Mouse (Mus musculus) cortical plate, adult 2 months (tissue): ENCODE data around the gene Sbno2. TPM values are rescaled to one million over a fixed set of nuclear protein-coding genes. Genes with fewer than 3 reads are reported as not detected.

Experiments
- H3K27ac ChIP-seq: fragments of 200-500 bp; 2 replicates; pipeline ENCODE4 v1.5.1; 2012; ENCODE audit warnings: low read length, control low read depth, inconsistent platforms; ENCODE audit not compliant: insufficient read depth
- H3K4me1 ChIP-seq: fragments of 200-500 bp; 2 replicates; pipeline ENCODE4 v1.6.1; 2011; ENCODE audit warnings: low read length; ENCODE audit not compliant: control insufficient read depth, insufficient read depth
- H3K4me3 ChIP-seq: fragments of 200-500 bp; 2 replicates; pipeline ENCODE4 v1.5.1; 2011; ENCODE audit warnings: mild to moderate bottlenecking, low read length, control low read depth; ENCODE audit not compliant: insufficient read depth
- CTCF ChIP-seq: fragments of 200-500 bp; IDR thresholded peaks from 2 replicates; pipeline ENCODE4 v1.5.1; 2011; ENCODE audit warnings: mild to moderate bottlenecking, control low read depth, low read length; ENCODE audit not compliant: insufficient read depth; ENCODE audit errors: extremely low read depth
- POLR2A ChIP-seq: fragments of 200-500 bp; IDR thresholded peaks from 2 replicates; pipeline ENCODE4 v1.6.1; 2011; ENCODE audit warnings: mild to moderate bottlenecking, low read length, control low read depth; ENCODE audit not compliant: insufficient read depth; ENCODE audit errors: extremely low read depth
- polyA plus RNA-seq: library from polyadenylated mRNA; depleted of rRNA; stranded (reverse); fragments of >200 nt; gene quantifications from 2 replicates; pipeline ENCODE4 v1.2.3, GENCODE M21; 2012

The Sbno2 gene
- polyA plus RNA-seq, 1 experiment: 22.9 TPM

DNA sequence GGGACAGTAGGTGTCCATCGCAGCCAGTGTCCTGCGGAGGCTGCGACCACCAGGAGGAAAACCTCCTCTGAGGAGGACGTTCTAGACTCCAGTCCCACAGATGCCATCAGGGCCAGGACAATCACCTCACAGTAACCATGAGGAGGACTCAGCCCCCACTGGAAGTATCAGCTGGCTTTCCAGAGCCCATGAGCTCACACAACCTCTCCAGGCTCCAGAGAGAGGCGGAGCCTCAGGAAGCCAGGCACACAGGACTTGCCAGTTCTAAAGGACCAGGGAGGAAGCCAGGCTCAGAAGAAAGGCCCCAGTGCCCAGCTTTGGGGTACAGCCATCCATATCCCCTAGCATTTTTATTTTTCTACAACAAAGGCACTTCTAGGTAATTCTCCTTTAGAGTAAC lies 9.8 kb downstream of the Sbno2 start:
- TF ChIP-seq POLR2A (no peak), CTCF (no peak)
- Histone ChIP-seq H3K4me1 (no peaks in the 10 kb centered on the region), H3K27ac (no peak overlapping the region), H3K4me3 (no peak overlapping the region)

DNA sequence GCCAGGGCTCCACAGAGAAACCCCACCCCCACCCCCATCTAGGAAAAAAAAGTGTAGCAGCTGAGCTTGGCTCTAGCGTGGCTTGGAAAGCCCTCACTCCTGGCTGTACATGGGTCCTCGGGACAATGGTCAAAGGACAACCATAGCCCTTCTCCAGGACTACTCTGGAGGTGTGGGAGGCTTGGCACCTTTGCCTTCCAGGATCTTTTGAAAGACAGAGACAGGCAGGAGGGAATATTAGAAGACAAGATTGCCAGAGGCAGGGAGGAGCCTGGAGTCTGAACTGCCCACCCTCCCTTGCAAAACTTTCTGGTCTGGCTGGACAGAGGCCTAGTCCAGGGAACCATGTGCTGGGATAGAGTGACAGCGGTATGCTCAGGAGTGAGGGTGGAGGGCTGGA lies 10.7 kb downstream of the Sbno2 start:
- TF ChIP-seq POLR2A (no peak), CTCF (no peak)
- H3K4me1 ChIP-seq: no peaks in the 10 kb centered on the region
- H3K27ac ChIP-seq: no peak overlapping the region
- no peak overlapping the region for H3K4me3 ChIP-seq

DNA sequence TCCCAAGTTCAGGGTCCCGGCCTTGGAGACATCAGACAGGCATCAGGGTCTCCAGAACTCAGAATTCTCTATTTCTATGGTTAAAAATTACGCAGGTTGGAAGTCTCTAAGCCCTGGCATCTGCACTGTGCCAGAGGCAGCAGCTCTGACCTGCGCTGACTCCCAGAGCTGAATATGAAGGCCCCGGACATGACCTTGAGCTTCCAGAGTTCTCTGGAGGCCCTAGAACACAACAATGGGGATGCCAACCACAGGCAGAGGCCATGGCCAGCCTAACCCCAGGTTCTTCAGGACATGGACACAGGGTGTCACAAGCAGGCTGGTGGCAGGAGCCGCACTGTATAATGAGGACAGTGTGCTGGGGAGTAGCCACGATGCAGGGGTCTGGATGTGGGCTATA lies 11.3 kb downstream of the Sbno2 start:
- no peak overlapping the region for H3K4me3 ChIP-seq
- no peaks in the 10 kb centered on the region for H3K4me1 ChIP-seq
- no peak overlapping the region for H3K27ac ChIP-seq
- TF ChIP-seq POLR2A (no peak), CTCF (no peak)

DNA sequence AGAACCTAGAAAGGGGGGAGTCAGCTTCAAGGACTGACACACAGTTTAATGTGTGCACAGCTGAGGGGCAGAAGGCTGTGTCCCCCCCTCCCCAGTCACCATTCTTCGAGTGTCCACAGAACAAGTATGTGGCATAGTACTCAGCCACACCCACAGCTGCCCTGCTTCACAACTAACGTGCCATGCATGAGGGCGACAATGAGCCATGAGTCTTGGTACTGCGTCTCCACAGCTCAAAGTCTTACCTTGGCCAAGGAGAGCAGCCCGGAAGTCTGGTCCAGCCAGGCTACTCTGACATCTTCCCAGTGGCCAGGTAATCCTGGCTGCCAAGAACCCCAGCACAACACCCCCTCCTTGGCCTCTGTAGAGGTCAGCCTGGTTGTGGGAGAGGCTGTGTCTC lies 12.7 kb downstream of the Sbno2 start:
- Histone ChIP-seq H3K4me1 (no peaks in the 10 kb centered on the region), H3K27ac (no peak overlapping the region), H3K4me3 (no peak overlapping the region)
- TF ChIP-seq CTCF (no peak), POLR2A (no peak)

DNA sequence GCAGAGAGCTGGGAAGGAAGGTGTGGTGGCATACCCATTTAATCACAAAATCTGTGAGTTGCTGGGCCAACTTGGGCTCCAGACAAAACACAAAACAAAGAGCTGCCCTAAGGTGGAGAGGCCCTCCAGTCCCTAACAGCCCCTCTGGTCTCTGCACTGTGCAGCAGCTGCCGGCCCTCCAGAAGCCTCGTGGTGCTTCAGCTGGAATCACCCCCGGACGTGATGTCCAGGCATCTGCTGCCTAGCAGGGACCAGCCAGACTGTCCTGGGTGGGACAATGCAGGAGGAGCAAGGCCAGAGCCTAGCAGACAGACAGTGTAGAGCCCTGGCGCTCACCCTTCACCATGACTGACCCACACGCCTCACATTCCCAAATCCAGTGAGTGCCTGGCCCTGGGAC lies 13.8 kb downstream of the Sbno2 start:
- no peak overlapping the region for H3K27ac ChIP-seq
- H3K4me1 ChIP-seq: no peaks in the 10 kb centered on the region
- TF ChIP-seq CTCF: no peak
- TF ChIP-seq POLR2A: no peak
- H3K4me3 ChIP-seq: no peak overlapping the region

DNA sequence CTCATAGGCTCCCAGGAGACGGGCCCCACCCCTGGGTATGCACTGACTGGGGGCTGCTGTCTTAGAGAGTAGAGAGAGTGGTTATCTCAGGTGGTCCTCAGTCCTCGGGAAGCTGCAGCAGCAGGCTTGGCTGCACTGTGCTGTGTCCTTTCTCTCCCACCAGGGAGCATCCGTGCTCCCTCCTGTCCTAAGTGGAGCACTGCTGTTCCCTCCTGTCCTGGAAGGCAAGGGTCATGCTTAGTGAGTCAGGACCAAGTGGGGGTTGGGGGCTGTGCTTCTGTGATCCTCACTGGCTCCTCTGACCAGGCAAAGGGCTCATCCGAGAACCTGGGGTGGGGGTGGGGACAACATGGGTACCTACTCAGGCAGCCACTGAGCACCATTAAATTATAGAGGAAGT lies 16.2 kb downstream of the Sbno2 start:
- TF ChIP-seq CTCF (no peak), POLR2A (no peak)
- no peak overlapping the region for H3K4me3 ChIP-seq
- no peaks in the 10 kb centered on the region for H3K4me1 ChIP-seq

DNA sequence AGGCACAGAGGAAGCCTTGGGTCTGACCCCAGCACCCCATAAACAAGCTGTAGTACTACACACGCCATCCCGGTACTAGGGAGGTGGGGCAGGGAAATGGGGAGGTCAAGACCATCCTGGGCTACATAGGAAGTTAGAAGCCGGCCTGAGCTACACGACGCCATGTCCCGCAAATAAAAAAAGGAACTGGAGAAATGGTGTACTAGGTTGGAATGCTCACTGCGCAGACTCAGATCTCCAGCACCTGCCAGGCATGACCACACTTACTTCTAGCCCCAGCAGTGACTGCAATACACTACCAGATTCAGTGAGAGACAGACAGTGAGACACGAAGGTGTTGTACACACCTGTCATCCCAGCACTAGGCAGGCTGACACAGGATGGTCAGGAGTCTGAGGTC lies 17.9 kb downstream of the Sbno2 start:
- H3K4me3 ChIP-seq: no peak overlapping the region
- no peak overlapping the region for H3K27ac ChIP-seq
- TF ChIP-seq POLR2A (no peak), CTCF (no peak)
- H3K4me1 ChIP-seq: no peaks in the 10 kb centered on the region

More for the DNA sequence above, 16.2 kb downstream of the Sbno2 start:
- H3K27ac ChIP-seq: no peak overlapping the region

DNA sequence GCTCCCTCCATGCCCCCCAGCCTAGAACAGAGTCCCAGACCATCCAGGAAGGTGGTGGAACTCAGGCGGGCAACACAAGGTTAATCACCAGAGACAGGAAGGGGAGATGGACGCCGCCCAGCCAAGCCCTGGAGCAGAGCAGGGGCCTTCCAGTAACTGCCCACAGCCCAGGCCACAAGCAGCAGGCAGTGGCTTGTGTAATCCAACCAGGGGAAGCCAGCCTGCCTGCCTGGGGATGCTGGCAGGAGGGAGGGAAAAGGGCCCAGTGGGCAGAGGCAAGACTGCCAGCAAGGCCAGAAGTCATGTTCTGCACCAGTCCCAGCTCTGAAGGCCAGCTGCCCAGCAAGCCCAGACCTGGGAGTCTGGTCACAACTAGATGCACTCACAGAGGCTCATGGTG lies 18.5 kb downstream of the Sbno2 start:
- TF ChIP-seq POLR2A (no peak), CTCF (no peak)
- no peak overlapping the region for H3K4me3 ChIP-seq
- no peak overlapping the region for H3K27ac ChIP-seq
- H3K4me1 ChIP-seq: no peaks in the 10 kb centered on the region

DNA sequence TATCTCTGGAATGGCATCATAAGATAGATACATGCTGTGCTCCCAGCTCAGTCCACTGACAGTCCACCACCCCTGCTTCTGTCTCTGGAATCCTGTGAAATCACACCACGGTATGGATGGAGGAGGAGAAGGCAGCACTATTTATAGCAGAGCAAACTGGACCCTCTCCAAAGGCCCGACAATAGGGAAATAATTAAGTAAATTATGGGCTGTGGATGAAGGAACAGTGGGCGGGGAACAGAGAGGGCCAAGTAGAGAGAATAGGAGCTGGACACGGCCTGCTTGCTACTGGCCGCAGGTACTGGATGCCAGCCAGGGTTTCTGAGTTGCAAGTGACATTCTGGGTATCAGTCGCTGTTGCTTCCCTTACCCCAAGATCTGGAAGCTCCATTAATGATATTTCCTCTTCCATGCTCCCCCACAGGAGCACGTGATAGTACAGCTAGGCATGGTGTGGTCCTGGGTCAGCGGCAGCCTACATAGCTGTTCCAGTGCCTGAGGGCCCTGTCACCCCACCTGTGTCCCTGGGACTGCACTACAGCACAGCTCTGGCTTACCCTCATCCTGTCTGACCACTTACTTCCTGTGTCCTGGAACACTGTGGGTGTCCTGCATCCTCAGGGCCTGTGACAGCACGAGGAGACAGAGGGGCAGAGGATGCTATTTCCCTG lies 20.4 kb downstream of the Sbno2 start:
- Histone ChIP-seq H3K4me3 (no peak overlapping the region), H3K27ac (no peak overlapping the region), H3K4me1 (no peaks in the 10 kb centered on the region)
- TF ChIP-seq POLR2A (no peak), CTCF (no peak)

DNA sequence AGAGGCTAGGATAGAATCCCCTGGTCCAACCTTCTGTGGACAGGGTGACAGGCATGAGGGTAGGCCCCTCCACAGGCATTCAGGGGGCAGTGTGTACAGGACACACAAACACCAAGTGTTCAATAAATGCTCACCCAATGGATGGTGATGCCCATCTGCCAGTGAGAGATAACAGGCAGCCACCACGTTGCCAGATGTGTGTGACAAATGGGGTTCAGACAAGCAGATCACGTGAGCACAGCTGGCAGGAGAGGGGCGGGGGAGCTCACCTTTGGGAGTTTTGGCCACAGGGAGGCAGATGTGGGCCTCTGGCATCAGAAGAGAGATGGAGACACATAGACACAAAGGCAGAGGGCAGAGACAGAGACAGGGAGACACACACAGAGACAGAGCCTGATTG lies 24.3 kb downstream of the Sbno2 start:
- Histone ChIP-seq H3K4me1 (no peaks in the 10 kb centered on the region), H3K27ac (no peak overlapping the region), H3K4me3 (no peak overlapping the region)
- TF ChIP-seq CTCF (no peak), POLR2A (no peak)

DNA sequence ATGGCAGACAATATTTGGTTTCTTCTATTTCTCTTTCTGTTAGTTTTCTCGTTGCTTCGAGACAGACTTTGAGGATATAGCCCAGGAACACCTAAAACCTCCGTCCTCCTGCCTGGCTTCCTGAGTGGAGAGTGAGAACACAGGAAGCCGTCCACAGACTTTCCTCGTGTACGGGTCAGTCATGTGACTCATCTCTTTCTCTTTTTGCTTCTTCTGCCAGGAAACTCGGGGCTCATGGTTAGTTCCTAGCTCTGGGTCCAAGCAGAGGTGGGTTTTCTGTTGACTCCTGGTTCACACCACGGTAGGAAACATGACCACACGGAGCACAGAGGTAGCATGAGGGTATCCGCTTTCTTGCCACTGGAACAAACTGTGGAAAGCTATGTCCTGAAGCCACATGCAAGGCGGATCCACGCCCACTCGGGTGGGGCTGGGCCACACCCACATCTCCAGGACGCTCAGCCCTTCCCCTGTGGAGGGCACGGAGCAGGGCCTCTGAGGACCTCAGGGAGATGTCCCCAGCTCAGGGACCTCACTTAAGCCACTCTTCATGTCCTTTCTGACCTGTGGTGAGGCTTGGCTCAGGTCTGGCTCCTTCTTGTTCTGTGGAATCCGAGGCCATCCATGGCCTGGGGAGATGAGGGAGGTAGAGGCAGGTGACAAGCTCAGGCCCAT lies 24.8 kb downstream of the Sbno2 start:
- Histone ChIP-seq H3K4me3 (no peak overlapping the region), H3K4me1 (no peaks in the 10 kb centered on the region), H3K27ac (no peak overlapping the region)
- TF ChIP-seq CTCF: no peak
- TF ChIP-seq POLR2A: no peak
